Mouse (Mus musculus) cerebellum, postnatal 36 days (tissue): ENCODE results near the gene Gm12830.
A peak's percentile ranks its signal among the peaks of the same experiment; 100 is the strongest.

Experiments
- DNase-seq, 2 experiments: peaks; one replicate each; pipeline ENCODE4 v3.0.0; 2021 to 2022; ENCODE audit warnings: mixed read lengths in 2 of 2

The Gm12830 gene

GRCm38 (mm10) chr4:114821567-114822192 lies at the start of gene Gm12830:
Gene Gm12830, plus strand, starts transcription at chr4:114821722.
- peak; percentile 17 to 27 for DNase-seq

- DNase-seq = no peak
Observed at GRCm38 (mm10) chr4:114773316-114773715, 48.2 kb upstream of the Gm12830 start.

GRCm38 (mm10) chr4:114777625-114778202 lies 43.8 kb upstream of the Gm12830 start:
- DNase-seq = no peak

- no peak for DNase-seq
Observed at GRCm38 (mm10) chr4:114778716-114779474, 42.6 kb upstream of the Gm12830 start.

- DNase-seq = no peak
Observed at GRCm38 (mm10) chr4:114779475-114779757, 42.1 kb upstream of the Gm12830 start.

GRCm38 (mm10) chr4:114779758-114780546 lies 41.6 kb upstream of the Gm12830 start:
- DNase-seq = no peak

GRCm38 (mm10) chr4:114782851-114783250 lies 38.7 kb upstream of the Gm12830 start:
- no peak for DNase-seq

GRCm38 (mm10) chr4:114784735-114785134 lies 36.8 kb upstream of the Gm12830 start:
- no peak for DNase-seq

GRCm38 (mm10) chr4:114788856-114789255 lies 32.7 kb upstream of the Gm12830 start:
- DNase-seq = no peak

GRCm38 (mm10) chr4:114791650-114792049 lies 29.9 kb upstream of the Gm12830 start:
- DNase-seq = no peak

GRCm38 (mm10) chr4:114793836-114794235 lies 27.7 kb upstream of the Gm12830 start:
- DNase-seq = no peak

- DNase-seq = no peak
Observed at GRCm38 (mm10) chr4:114797254-114797914, 24.1 kb upstream of the Gm12830 start.

- DNase-seq = no peak
Observed at GRCm38 (mm10) chr4:114798041-114798624, 23.4 kb upstream of the Gm12830 start.

- DNase-seq = no peak
Observed at GRCm38 (mm10) chr4:114804096-114804495, 17.4 kb upstream of the Gm12830 start.

GRCm38 (mm10) chr4:114818963-114819702 lies 2.4 kb upstream of the Gm12830 start:
- DNase-seq = no peak

- DNase-seq = no peak
Observed at GRCm38 (mm10) chr4:114834770-114835581, 13.5 kb downstream of the Gm12830 start.

- no peak for DNase-seq
Observed at GRCm38 (mm10) chr4:114841336-114841920, 19.9 kb downstream of the Gm12830 start.

- no peak for DNase-seq
Observed at GRCm38 (mm10) chr4:114842376-114842960, 20.9 kb downstream of the Gm12830 start.

GRCm38 (mm10) chr4:114843097-114843721 lies 21.7 kb downstream of the Gm12830 start:
- no peak for DNase-seq
